Mouse (Mus musculus): Measurements from ENCODE around the gene Clec2i.

DNA sequence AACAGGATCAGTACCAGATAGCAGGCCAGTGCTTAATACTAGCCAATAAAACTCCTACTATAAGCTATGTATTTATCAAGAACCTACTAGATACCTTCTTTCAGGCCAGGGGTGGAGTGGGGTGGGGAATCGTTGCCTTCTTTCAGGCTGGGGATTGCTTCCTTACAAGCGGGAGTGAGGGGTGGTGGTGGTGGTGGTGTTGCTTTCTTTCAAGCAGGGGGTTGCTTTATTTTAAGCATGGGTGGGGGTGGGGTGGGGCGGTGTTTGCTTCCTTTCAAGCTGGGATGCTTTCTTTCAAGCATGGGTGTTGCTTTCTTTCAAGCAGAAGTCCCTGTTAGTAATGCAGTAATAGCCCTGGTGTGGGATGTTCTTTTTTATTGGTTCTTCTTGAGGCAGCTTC, 18.5 kb upstream of the Clec2i start:
- TF ChIP-seq RCOR1 (conservative IDR thresholded peaks at IDR 0.05; ENCODE audit: low read depth, low read length) (no peak), CTCF (conservative IDR thresholded peaks at IDR 0.05 in 1 of 2, IDR thresholded peaks at IDR 0.05 in 1 of 2; ENCODE audit: low read depth in 2 of 2, low read length in 2 of 2) (no peak), TCF12 (IDR thresholded peaks at IDR 0.05; ENCODE audit: low read depth, low read length) (no peak), CHD2 (IDR thresholded peaks at IDR 0.05; ENCODE audit: low read length) (no peak), EP300 (IDR thresholded peaks at IDR 0.05; ENCODE audit: low read length) (no peak), NRF1 (IDR thresholded peaks at IDR 0.05; ENCODE audit: low read depth, low read length) (no peak)

Data from CH12.LX (cell line).